Mouse (Mus musculus) ES-Bruce4 (cell line): ENCODE data around the gene Bcl2l13.

Experiments used
- CTCF ChIP-seq: IDR thresholded peaks from one replicate; pipeline ENCODE4 v1.8.1; 2011; ENCODE audit warnings: low read depth, low read length
- EP300 ChIP-seq: IDR thresholded peaks from 2 replicates; pipeline ENCODE4 v1.6.1; 2011; ENCODE audit warnings: low read depth, low read length; ENCODE audit not compliant: insufficient read depth
- POLR2A ChIP-seq: IDR thresholded peaks from one replicate; pipeline ENCODE4 v1.8.1; 2011; ENCODE audit warnings: low read length; ENCODE audit not compliant: insufficient read depth

GRCm38 (mm10) chr6:120799581-120800041 lies 36.4 kb upstream of the Bcl2l13 start:
- TF ChIP-seq POLR2A: no peak
- TF ChIP-seq CTCF: no peak
- no peak for TF ChIP-seq EP300
